Mouse (Mus musculus) E14TG2a.4 (cell line): ENCODE measurements around the gene Nexmif.

ENCODE experiments used
- H3K27me3 ChIP-seq: 2 replicates; pipeline ENCODE4 v1.6.1; 2014; ENCODE audit warnings: low read length, control low read depth; ENCODE audit not compliant: insufficient read depth
- H3K36me3 ChIP-seq: 2 replicates; pipeline ENCODE4 v1.6.1; 2014; ENCODE audit warnings: low read length, control low read depth; ENCODE audit not compliant: insufficient read depth
- H3K4me1 ChIP-seq: replicated peaks from 2 replicates; pipeline ENCODE4 v1.6.1; 2014; ENCODE audit warnings: low read depth, low read length, control low read depth
- H3K4me3 ChIP-seq: replicated peaks from 2 replicates; pipeline ENCODE4 v1.5.1; 2014; ENCODE audit warnings: mild to moderate bottlenecking, low read length
- H3K9me3 ChIP-seq: 2 replicates; pipeline ENCODE4 v1.6.1; 2014; ENCODE audit warnings: low read length, control low read depth
- CTCF ChIP-seq: conservative IDR thresholded peaks from 2 replicates; pipeline ENCODE4 v1.5.1; 2014; ENCODE audit warnings: low read length
- NANOG ChIP-seq: IDR thresholded peaks from 2 replicates; pipeline ENCODE4 v1.6.1; 2014; ENCODE audit warnings: borderline replicate concordance, low read length, mixed read lengths
- POU5F1 ChIP-seq: IDR thresholded peaks from 2 replicates; pipeline ENCODE4 v1.6.1; 2014; ENCODE audit warnings: low read length, borderline replicate concordance

Gene Nexmif

GRCm38 (mm10) chrX:104200736-104201591 lies at the start of gene Nexmif:
Gene Nexmif, minus strand, starts transcription at chrX:104201185.
- Histone ChIP-seq H3K27me3 (no peaks in the 10 kb centered on the region), H3K36me3 (no peaks in the 10 kb centered on the region), H3K4me3 (peak within 1 kb of the TSS; percentile 84), H3K4me1 (peaks cover 26% of the 10 kb centered on the region), H3K9me3 (no peaks in the 10 kb centered on the region)
- no peak for TF ChIP-seq CTCF

GRCm38 (mm10) chrX:104208701-104209100 lies 7.7 kb upstream of the Nexmif start:
- Histone ChIP-seq H3K4me1 (no peaks in the 10 kb centered on the region), H3K36me3 (no peaks in the 10 kb centered on the region), H3K9me3 (no peaks in the 10 kb centered on the region), H3K4me3 (no peak overlapping the region), H3K27me3 (no peaks in the 10 kb centered on the region)
- no peak for TF ChIP-seq CTCF
- TF ChIP-seq NANOG: no peak
- TF ChIP-seq POU5F1: no peak

- TF ChIP-seq NANOG (no peak), CTCF (no peak), POU5F1 (no peak)
- Histone ChIP-seq H3K4me1 (peaks cover 22% of the 10 kb centered on the region), H3K36me3 (no peaks in the 10 kb centered on the region), H3K27me3 (no peaks in the 10 kb centered on the region), H3K9me3 (no peaks in the 10 kb centered on the region), H3K4me3 (peak overlapping the region; percentile 84)
These were observed 681 bp upstream of the Nexmif start for GRCm38 (mm10) chrX:104201592-104202139.

GRCm38 (mm10) chrX:104200388-104200735 lies 623 bp downstream of the Nexmif start:
- H3K4me1 ChIP-seq: peaks cover 32% of the 10 kb centered on the region
- H3K36me3 ChIP-seq: no peaks in the 10 kb centered on the region
- TF ChIP-seq CTCF: no peak
- TF ChIP-seq NANOG: no peak
- TF ChIP-seq POU5F1: no peak
- H3K27me3 ChIP-seq: no peaks in the 10 kb centered on the region
- peak overlapping the region; percentile 84 for H3K4me3 ChIP-seq
- no peaks in the 10 kb centered on the region for H3K9me3 ChIP-seq

GRCm38 (mm10) chrX:104199611-104200387 lies 1.2 kb downstream of the Nexmif start:
- Histone ChIP-seq H3K4me1 (peaks cover 37% of the 10 kb centered on the region), H3K36me3 (no peaks in the 10 kb centered on the region), H3K9me3 (no peaks in the 10 kb centered on the region), H3K4me3 (peak overlapping the region; percentile 84), H3K27me3 (no peaks in the 10 kb centered on the region)
- TF ChIP-seq NANOG: no peak
- TF ChIP-seq CTCF: no peak
- TF ChIP-seq POU5F1: no peak

- Histone ChIP-seq H3K27me3 (no peaks in the 10 kb centered on the region), H3K4me1 (peaks cover 44% of the 10 kb centered on the region), H3K36me3 (no peaks in the 10 kb centered on the region), H3K9me3 (no peaks in the 10 kb centered on the region), H3K4me3 (peak overlapping the region; percentile 84)
- TF ChIP-seq CTCF (no peak), NANOG (no peak), POU5F1 (no peak)
These were observed 1.9 kb downstream of the Nexmif start for GRCm38 (mm10) chrX:104199070-104199469.

GRCm38 (mm10) chrX:104196561-104196960 lies 4.4 kb downstream of the Nexmif start:
- Histone ChIP-seq H3K4me1 (peaks cover 40% of the 10 kb centered on the region), H3K4me3 (no peak overlapping the region), H3K27me3 (no peaks in the 10 kb centered on the region), H3K9me3 (no peaks in the 10 kb centered on the region), H3K36me3 (no peaks in the 10 kb centered on the region)
- peak; percentile 23; the same call in 1 of the 2 replicates for TF ChIP-seq NANOG
- no peak for TF ChIP-seq POU5F1
- no peak for TF ChIP-seq CTCF

GRCm38 (mm10) chrX:104179257-104179656 lies 21.7 kb downstream of the Nexmif start:
- no peaks in the 10 kb centered on the region for H3K9me3 ChIP-seq
- H3K4me1 ChIP-seq: 0 out of 2 replicates have a peak, but pooled peaks cover 3% of the 10 kb centered on the region
- H3K36me3 ChIP-seq: no peaks in the 10 kb centered on the region

More at GRCm38 (mm10) chrX:104179257-104179656, 21.7 kb downstream of the Nexmif start:
- Histone ChIP-seq H3K27me3 (no peaks in the 10 kb centered on the region), H3K4me3 (no peak overlapping the region)
- TF ChIP-seq POU5F1 (no peak), CTCF (peak; percentile 63)
